Mouse (Mus musculus) thymus, postnatal 4 days (tissue): Measurements from ENCODE around the gene Rab20.

Experiments used
- DNase-seq: peaks from one replicate; pipeline ENCODE4 v3.0.0; 2021

Gene Rab20

DNA sequence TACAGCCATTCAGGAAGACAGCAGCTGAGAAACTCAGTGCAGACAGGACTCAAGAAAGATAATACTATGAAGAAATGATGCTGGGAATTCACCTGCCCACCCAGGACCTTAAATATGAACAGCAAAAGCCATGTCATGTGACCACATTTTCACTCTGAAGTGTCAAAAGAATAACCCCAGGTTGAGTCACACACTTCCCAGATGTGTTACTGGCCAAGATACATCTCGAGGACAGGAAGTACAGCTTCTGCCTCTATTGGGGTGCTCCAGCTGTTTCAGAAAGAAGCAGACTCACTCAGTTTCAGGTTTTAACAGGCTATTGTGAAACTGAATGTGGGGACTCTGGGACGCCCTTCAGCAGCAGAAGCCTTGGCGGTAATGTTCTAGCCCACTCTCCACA, 26.0 kb downstream of the Rab20 start:
- DNase-seq = no peak

DNA sequence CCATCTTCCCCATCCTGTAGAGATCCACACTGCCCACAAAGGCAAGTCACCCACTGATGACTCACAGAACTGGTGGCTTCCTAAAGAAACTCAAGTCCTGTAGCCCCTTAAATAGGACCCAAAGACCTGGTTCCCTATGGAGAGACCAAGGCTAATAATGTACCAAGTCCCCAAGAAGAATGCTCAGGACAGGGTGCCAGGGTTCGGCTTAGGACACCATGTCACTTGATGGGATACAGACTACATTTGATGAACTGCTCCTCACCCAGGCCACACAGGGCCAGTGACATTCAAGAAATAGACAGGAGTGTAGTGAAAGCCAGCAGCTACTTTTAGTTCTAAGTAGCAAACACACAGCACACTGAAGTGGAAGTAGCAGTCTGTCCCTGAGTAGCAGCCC, 26.4 kb downstream of the Rab20 start:
- no peak for DNase-seq

- DNase-seq = peak; percentile 26
Measured at GRCm38 (mm10) chr8:11450184-11451113, 28.1 kb downstream of the Rab20 start.

DNA sequence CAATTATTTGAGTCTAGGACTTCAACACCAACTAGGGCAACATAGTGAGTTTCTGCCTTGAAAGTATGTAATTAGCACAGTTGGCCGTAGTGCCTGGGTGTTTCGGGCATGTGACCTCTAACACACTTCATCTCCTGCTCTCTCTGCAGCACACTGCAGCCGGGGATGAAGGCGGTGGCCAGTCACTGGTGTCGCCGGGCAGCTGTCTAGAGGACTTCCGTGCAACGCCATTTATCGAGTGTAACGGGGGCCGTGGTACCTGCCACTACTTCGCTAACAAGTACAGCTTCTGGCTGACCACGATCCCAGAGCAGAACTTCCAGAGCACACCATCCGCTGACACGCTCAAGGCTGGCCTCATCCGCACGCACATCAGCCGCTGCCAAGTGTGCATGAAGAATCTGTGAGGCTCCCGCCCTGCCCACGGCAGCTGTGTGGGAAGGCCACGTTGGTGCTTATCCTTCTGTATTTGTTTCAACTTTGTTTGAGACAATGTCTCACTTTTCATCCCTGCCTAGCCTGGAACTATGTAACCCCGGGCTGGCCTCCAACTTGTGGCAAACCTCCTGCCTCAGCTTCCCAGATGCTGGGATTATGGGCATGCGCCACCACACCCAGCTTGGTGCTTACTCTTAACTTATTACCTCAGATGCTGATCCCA, 30.5 kb downstream of the Rab20 start:
- no peak for DNase-seq

DNA sequence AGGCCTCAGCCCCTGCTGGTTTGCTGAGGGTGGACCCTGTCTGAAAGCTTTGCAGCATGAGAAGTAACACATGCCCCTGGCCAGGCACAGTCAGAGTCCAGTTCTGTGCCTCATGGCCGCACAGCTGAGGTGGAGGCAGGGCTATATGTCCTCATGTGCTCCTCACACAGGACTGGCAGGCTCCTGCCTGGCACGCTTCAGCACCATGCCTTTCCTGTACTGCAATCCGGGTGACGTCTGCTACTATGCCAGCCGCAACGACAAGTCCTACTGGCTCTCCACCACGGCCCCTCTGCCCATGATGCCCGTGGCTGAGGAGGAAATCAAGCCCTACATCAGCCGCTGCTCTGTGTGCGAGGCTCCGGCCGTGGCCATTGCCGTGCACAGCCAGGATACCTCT, 32.7 kb downstream of the Rab20 start:
- DNase-seq = no peak

DNA sequence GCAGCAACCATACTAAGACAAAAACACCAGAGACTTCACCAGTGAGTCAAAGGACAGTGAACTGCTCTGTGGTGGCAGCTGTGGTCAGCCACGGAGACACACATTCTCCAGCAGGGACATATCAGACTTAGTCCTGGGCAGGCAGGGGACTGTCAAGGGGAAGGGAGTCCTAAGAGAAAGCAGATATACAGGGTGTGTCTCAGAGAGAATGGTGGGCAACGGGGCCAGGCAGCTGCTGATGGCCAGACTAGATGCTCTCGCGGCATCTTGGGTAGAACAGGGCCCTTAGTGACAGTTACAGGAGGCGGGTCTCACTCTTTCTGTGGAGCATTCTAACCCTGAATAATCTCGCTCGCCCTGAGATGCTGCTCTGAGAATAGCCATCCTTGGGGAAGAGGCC, 34.3 kb downstream of the Rab20 start:
- no peak for DNase-seq

- no peak for DNase-seq
Measured at GRCm38 (mm10) chr8:11443611-11444010, 34.9 kb downstream of the Rab20 start.

- DNase-seq = no peak
Measured at GRCm38 (mm10) chr8:11441291-11441690, 37.2 kb downstream of the Rab20 start.

DNA sequence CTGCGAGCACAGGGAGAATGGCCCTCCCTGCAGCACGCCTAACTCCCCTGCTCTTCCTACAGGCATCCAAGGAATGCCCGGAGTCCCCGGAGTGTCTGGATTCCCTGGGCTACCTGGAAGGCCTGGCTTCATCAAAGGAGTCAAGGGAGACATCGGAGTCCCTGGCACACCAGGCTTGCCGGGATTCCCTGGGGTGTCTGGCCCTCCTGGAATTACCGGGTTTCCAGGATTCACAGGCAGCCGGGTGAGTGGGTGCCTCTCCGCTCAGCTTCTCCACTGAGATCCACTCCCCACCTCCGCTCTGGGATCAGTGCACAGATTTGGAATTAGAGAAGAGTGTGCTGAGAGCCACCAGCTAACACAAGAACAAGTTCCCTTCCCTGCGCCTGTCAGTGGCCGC, 40.6 kb downstream of the Rab20 start:
- no peak for DNase-seq

DNA sequence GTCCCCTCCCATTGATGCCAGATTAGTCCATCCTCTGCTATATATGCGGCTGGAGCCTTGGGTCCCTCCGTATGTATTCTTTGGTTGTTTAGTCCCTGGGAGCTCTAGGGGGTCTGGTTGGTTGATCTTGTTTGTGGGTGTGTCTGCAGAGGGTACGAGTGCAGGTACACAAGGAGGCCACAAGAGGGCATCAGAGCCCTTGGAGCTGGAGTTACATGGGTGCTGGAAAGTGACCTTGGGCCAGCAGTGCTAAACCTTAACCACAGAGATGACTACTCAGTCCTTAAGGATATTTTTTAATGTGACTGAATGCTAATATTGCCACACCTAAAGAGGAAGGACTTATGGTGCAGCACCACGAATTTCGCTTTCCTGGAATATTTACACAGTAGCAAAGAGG, 47.8 kb downstream of the Rab20 start:
- peak; percentile 43 for DNase-seq

GRCm38 (mm10) chr8:11423091-11423490, 55.4 kb downstream of the Rab20 start:
- DNase-seq = no peak

GRCm38 (mm10) chr8:11421968-11422367, 56.5 kb downstream of the Rab20 start:
- DNase-seq = no peak

DNA sequence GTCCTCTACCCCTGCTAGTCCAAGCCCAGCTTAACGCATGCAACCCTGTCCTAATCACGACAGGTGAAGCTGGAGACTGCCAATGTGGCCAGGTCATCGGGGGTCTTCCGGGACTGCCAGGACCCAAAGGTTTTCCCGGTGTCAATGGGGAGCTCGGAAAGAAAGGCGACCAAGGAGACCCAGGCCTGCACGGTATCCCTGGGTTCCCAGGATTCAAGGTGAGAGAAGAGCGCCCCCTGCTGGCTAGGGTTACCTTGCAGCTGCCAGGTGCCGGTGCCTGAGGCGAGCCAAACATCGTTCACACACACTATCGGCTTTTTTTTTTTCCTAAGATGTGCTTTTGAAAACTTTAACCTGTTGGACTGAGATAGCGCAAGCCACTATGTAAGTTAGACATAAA, 57.4 kb downstream of the Rab20 start:
- peak; percentile 81 for DNase-seq

- DNase-seq = peak; percentile 72
Measured at GRCm38 (mm10) chr8:11419645-11420044, 58.9 kb downstream of the Rab20 start.

GRCm38 (mm10) chr8:11419232-11419631, 59.3 kb downstream of the Rab20 start:
- no peak for DNase-seq

- no peak for DNase-seq
Measured at GRCm38 (mm10) chr8:11417762-11418161, 60.7 kb downstream of the Rab20 start.

DNA sequence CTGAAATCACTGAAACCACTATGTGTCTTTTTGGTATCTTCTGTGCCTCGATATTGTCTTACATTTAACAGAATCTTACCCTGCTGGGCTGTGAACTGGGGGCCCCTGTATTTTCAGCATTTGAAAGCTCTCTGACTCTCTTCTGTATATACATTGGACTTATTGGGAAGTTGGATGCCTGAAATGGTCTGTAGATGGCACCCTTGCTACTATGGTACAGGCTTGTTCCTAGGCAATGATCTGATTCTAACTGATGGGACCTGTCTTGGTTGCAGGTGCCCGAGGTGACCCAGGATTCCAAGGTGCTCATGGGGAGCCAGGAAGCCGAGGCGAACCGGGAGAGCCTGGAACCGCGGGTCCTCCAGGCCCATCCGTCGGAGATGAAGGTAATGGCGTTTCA, 63.4 kb downstream of the Rab20 start:
- no peak for DNase-seq

- no peak for DNase-seq
Measured at GRCm38 (mm10) chr8:11414304-11414703, 64.2 kb downstream of the Rab20 start.

DNA sequence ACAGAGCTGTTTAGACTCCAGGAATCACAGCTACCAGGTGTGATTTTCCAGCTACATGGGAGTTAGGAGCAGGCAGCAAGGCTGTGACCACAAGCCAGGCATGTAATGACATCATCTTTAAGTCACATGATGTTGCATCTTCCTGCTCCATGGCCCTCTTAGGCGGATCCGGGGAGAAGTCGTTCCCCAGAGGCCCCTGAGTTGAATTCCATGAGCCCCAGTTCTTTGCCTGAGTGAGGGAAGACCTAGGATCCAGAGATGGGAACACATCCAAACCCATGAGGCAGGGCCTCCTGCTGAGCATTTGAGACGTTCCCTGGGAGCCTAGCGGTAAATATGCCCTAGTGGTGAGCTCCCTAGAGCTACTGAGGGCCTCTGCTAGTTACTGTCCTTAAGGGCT, 66.1 kb downstream of the Rab20 start:
- no peak for DNase-seq

DNA sequence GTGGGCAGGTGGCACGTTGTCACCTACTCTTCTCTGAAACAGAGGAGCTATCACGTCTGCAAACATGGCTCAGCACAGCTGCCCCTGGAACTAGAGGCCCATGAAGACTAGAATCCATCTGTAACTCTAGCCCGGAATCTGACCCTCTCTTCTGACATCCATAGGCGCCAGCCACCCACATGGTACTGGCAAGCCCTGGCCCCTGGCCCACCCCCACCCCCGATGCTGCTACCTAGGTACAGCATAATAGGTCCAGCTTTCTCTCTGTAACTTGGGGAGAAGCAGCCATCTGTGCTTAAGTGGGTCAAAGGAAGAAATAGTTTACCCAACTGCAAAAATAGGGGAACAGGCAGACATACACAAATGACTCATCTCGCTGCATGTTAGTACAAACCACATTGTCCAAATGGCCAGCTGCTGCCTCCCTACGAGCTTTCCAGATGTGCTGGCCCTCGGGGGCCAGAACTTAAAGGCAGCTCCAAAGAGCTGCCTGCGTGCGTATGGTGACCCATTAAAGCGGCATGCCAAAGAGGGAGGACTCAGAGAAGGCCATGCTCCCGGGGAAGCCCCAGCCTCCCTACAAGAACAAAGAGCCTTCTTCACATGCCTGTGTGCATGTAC, 66.9 kb downstream of the Rab20 start:
- DNase-seq = no peak

- DNase-seq = no peak
Measured at GRCm38 (mm10) chr8:11405722-11406481, 72.6 kb downstream of the Rab20 start.

DNA sequence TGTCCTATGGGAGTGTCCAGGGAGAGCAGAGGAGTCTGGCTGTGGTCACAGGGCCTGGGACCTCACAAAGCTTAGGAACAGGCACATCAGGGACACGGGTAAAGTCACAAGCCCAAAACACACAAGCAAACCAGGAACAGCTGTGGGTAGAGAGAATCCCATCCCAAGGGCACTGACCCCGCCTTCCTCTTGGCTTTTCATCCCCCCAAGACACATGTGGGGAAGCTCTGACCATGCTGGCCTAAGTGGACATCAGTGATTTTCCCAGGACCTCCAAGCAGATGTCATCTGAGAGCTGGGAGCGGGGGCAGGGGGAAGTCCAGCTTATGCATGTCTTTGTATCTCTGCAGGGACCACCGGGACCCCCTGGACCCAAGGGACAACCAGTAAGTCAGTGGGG, 73.9 kb downstream of the Rab20 start:
- DNase-seq = no peak

- no peak for DNase-seq
Measured at GRCm38 (mm10) chr8:11403813-11404212, 74.7 kb downstream of the Rab20 start.
